Mouse (Mus musculus): Measurements from ENCODE around the gene Selenot. TPM values are rescaled to one million over a fixed set of nuclear protein-coding genes. Genes with fewer than 3 reads are reported as not detected.

Selenot gene
- 182 TPM for polyA plus RNA-seq (2014; fragmentation: Illumina TruSeq; extraction: RNeasy Lipid Tissue Mini Kit (QIAGEN cat#74804); ENCODE audit: low read depth, low replicate concordance)

GRCm38 (mm10) chr3:58576137-58577066, at the start of gene Selenot:
Gene Selenot (plus strand): TSS chr3:58576636.

GRCm38 (mm10) chr3:58636406-58637295, 60.2 kb downstream of the Selenot start, which contains the start of gene Erich6:
Gene Erich6 (minus strand): TSS chr3:58637207.

Other genes starting within 250 kb of the Selenot start
- gene Tsc22d2, start 161.9 kb upstream of the Selenot start, polyA plus RNA-seq (2014; fragmentation: Illumina TruSeq; extraction: RNeasy Lipid Tissue Mini Kit (QIAGEN cat#74804); ENCODE audit: low read depth, low replicate concordance): 63.5 TPM
- 39.4 TPM for gene Eif2a, start 50.8 kb upstream of the Selenot start, polyA plus RNA-seq (2014; fragmentation: Illumina TruSeq; extraction: RNeasy Lipid Tissue Mini Kit (QIAGEN cat#74804); ENCODE audit: low read depth, low replicate concordance)
- gene Serp1, start 50.7 kb upstream of the Selenot start, polyA plus RNA-seq (2014; fragmentation: Illumina TruSeq; extraction: RNeasy Lipid Tissue Mini Kit (QIAGEN cat#74804); ENCODE audit: low read depth, low replicate concordance): 60.9 TPM
- gene Erich6, start 60.6 kb downstream of the Selenot start, polyA plus RNA-seq (2014; fragmentation: Illumina TruSeq; extraction: RNeasy Lipid Tissue Mini Kit (QIAGEN cat#74804); ENCODE audit: low read depth, low replicate concordance): 109 TPM
- gene Siah2, start 115.8 kb downstream of the Selenot start, polyA plus RNA-seq (2014; fragmentation: Illumina TruSeq; extraction: RNeasy Lipid Tissue Mini Kit (QIAGEN cat#74804); ENCODE audit: low read depth, low replicate concordance): 48.0 TPM
- gene Mindy4b-ps, start 245.7 kb downstream of the Selenot start, polyA plus RNA-seq (2014; fragmentation: Illumina TruSeq; extraction: RNeasy Lipid Tissue Mini Kit (QIAGEN cat#74804); ENCODE audit: low read depth, low replicate concordance): 0.11 TPM

All from testis, adult 10 weeks (tissue).